Mouse (Mus musculus) kidney, adult 9 months (tissue): ENCODE measurements around the gene Chid1.

Experiments
- DNase-seq: peaks from one replicate; pipeline ENCODE4 v3.0.0; 2022

Chid1 gene

GRCm38 (mm10) chr7:141475011-141475804 is 64.4 kb downstream of the Chid1 start, which contains the start of the genes Polr2l and Tspan4:
Gene Polr2l, minus strand, starts transcription at chr7:141475132.
Gene Tspan4, plus strand, starts transcription at chr7:141475240.
- peak; percentile 89 for DNase-seq

GRCm38 (mm10) chr7:141474160-141474559 is 65.5 kb downstream of the Chid1 start:
- no peak for DNase-seq

- DNase-seq: no peak
Observed at GRCm38 (mm10) chr7:141472763-141473162, 66.9 kb downstream of the Chid1 start.

GRCm38 (mm10) chr7:141472226-141472625 is 67.4 kb downstream of the Chid1 start:
- no peak for DNase-seq

GRCm38 (mm10) chr7:141471236-141471635 is 68.4 kb downstream of the Chid1 start:
- DNase-seq: no peak

GRCm38 (mm10) chr7:141470637-141470944 is 69.1 kb downstream of the Chid1 start:
- no peak for DNase-seq

GRCm38 (mm10) chr7:141469901-141470636 is 69.6 kb downstream of the Chid1 start:
- no peak for DNase-seq

GRCm38 (mm10) chr7:141469352-141469751 is 70.3 kb downstream of the Chid1 start:
- DNase-seq: no peak

GRCm38 (mm10) chr7:141468522-141469211 is 71.0 kb downstream of the Chid1 start:
- DNase-seq: peak; percentile 82

- no peak for DNase-seq
Observed at GRCm38 (mm10) chr7:141468164-141468521, 71.5 kb downstream of the Chid1 start.

- peak; percentile 94 for DNase-seq
Observed at GRCm38 (mm10) chr7:141467230-141468030, 72.2 kb downstream of the Chid1 start, which contains the start of gene Cd151. Gene Cd151, plus strand, starts transcription at chr7:141467392.

GRCm38 (mm10) chr7:141466607-141467148 is 73.0 kb downstream of the Chid1 start:
- no peak for DNase-seq

- no peak for DNase-seq
Observed at GRCm38 (mm10) chr7:141466045-141466394, 73.6 kb downstream of the Chid1 start.

- DNase-seq: no peak
Observed at GRCm38 (mm10) chr7:141465388-141466044, 74.1 kb downstream of the Chid1 start.

- peak; percentile 69 for DNase-seq
Observed at GRCm38 (mm10) chr7:141464603-141465201, 75.0 kb downstream of the Chid1 start.

- DNase-seq: peak; percentile 81
Observed at GRCm38 (mm10) chr7:141463824-141464602, 75.6 kb downstream of the Chid1 start.

- peak; percentile 88 for DNase-seq
Observed at GRCm38 (mm10) chr7:141462333-141462821, 77.3 kb downstream of the Chid1 start.

GRCm38 (mm10) chr7:141461521-141462332 is 77.9 kb downstream of the Chid1 start:
- no peak for DNase-seq

- DNase-seq: no peak
Observed at GRCm38 (mm10) chr7:141460391-141461113, 79.1 kb downstream of the Chid1 start, which contains the start of gene Cracr2b. Gene Cracr2b, plus strand, starts transcription at chr7:141461094.
